Mouse (Mus musculus) cortical plate, adult 2 months (tissue): ENCODE data around the gene Gm49395.

Experiments used
- CTCF ChIP-seq: fragments of 200-500 bp; IDR thresholded peaks from 2 replicates; pipeline ENCODE4 v1.5.1; 2011; ENCODE audit warnings: mild to moderate bottlenecking, control low read depth, low read length; ENCODE audit not compliant: insufficient read depth; ENCODE audit errors: extremely low read depth
- POLR2A ChIP-seq: fragments of 200-500 bp; IDR thresholded peaks from 2 replicates; pipeline ENCODE4 v1.6.1; 2011; ENCODE audit warnings: mild to moderate bottlenecking, low read length, control low read depth; ENCODE audit not compliant: insufficient read depth; ENCODE audit errors: extremely low read depth

GRCm38 (mm10) chr13:114999582-114999981, 102.1 kb downstream of the Gm49395 start:
- TF ChIP-seq POLR2A = no peak
- no peak for TF ChIP-seq CTCF
